Mouse (Mus musculus): ENCODE results near the gene Atxn1. TPM values are rescaled to one million over a fixed set of nuclear protein-coding genes. Genes with fewer than 3 reads are reported as not detected.

Atxn1 gene
- total RNA-seq, 2 experiments from 2014 or later, result 32.0 to 47.0 TPM

GRCm38 (mm10) chr13:45628341-45628740 is 336.5 kb downstream of the Atxn1 start:
- no peak for DNase-seq

GRCm38 (mm10) chr13:45627206-45627751 is 337.5 kb downstream of the Atxn1 start:
- DNase-seq, result no peak

GRCm38 (mm10) chr13:45625740-45626139 is 339.1 kb downstream of the Atxn1 start:
- DNase-seq, result no peak

- no peak for DNase-seq
These were observed 341.0 kb downstream of the Atxn1 start for GRCm38 (mm10) chr13:45623846-45624245.

- no peak for DNase-seq
These were observed 341.8 kb downstream of the Atxn1 start for GRCm38 (mm10) chr13:45622871-45623546.

- DNase-seq, result no peak
These were observed 344.1 kb downstream of the Atxn1 start for GRCm38 (mm10) chr13:45620687-45621086.

- DNase-seq, result no peak
These were observed 344.5 kb downstream of the Atxn1 start for GRCm38 (mm10) chr13:45620281-45620680.

GRCm38 (mm10) chr13:45617988-45618387 is 346.8 kb downstream of the Atxn1 start:
- DNase-seq, result no peak

- no peak for DNase-seq
These were observed 350.0 kb downstream of the Atxn1 start for GRCm38 (mm10) chr13:45614762-45615161.

GRCm38 (mm10) chr13:45613346-45613745 is 351.5 kb downstream of the Atxn1 start:
- peak; percentile 13 for DNase-seq

- DNase-seq, result no peak
These were observed 353.3 kb downstream of the Atxn1 start for GRCm38 (mm10) chr13:45611554-45611953.

- DNase-seq, result no peak
These were observed 355.3 kb downstream of the Atxn1 start for GRCm38 (mm10) chr13:45609461-45609860.

GRCm38 (mm10) chr13:45608593-45608992 is 356.2 kb downstream of the Atxn1 start:
- DNase-seq, result no peak

- DNase-seq, result no peak
These were observed 356.9 kb downstream of the Atxn1 start for GRCm38 (mm10) chr13:45607946-45608345.

- DNase-seq, result no peak
These were observed 361.2 kb downstream of the Atxn1 start for GRCm38 (mm10) chr13:45603636-45604035.

- DNase-seq, result no peak
These were observed 364.4 kb downstream of the Atxn1 start for GRCm38 (mm10) chr13:45600443-45600842.

- DNase-seq, result no peak
These were observed 365.0 kb downstream of the Atxn1 start for GRCm38 (mm10) chr13:45599831-45600230.

- no peak for DNase-seq
These were observed 369.4 kb downstream of the Atxn1 start for GRCm38 (mm10) chr13:45595416-45595815.

GRCm38 (mm10) chr13:45593914-45594313 is 370.9 kb downstream of the Atxn1 start:
- no peak for DNase-seq

- DNase-seq, result no peak
These were observed 373.9 kb downstream of the Atxn1 start for GRCm38 (mm10) chr13:45590898-45591297.

- no peak for DNase-seq
These were observed 381.7 kb downstream of the Atxn1 start for GRCm38 (mm10) chr13:45583061-45583460.

GRCm38 (mm10) chr13:45582294-45582693 is 382.5 kb downstream of the Atxn1 start:
- no peak for DNase-seq

- no peak for DNase-seq
These were observed 385.1 kb downstream of the Atxn1 start for GRCm38 (mm10) chr13:45579751-45580150.

- DNase-seq, result no peak
These were observed 387.0 kb downstream of the Atxn1 start for GRCm38 (mm10) chr13:45577784-45578183.
